Mouse (Mus musculus) small intestine, adult 2 months (tissue): ENCODE results near the gene Nmral1.

ENCODE experiments used
- CTCF ChIP-seq: fragments of 200-500 bp; IDR thresholded peaks from 2 replicates; pipeline ENCODE4 v1.5.1; 2012; ENCODE audit warnings: low read depth, mild to moderate bottlenecking, control low read depth, inconsistent platforms, low read length, moderate library complexity, mixed read lengths; ENCODE audit not compliant: insufficient replicate concordance, insufficient read length; ENCODE audit errors: extremely low read depth
- POLR2A ChIP-seq: fragments of 200-500 bp; IDR thresholded peaks from 2 replicates; pipeline ENCODE4 v1.6.1; 2012; ENCODE audit warnings: low read depth, mild to moderate bottlenecking, control low read depth, inconsistent platforms, low read length, moderate library complexity

DNA sequence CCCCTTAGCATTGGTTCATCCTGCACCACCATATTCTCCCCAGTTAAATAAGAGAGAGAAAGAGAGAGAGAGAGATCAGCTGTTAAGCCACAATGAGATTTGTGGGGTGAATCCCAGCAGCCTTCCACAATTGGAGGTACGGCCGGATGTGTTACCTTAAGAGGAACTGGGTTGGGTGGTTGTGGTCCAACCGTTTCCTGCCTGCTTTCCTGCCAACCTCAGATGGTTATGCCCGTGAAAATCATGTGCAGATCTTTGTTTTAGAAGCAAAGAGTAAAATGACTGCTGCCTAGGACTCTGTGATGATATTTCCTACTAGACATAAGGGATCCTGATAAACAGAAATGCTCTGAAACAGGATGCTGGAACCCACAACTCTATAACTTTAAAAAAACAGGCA is 45.1 kb downstream of the Nmral1 start:
- TF ChIP-seq CTCF, result no peak
- TF ChIP-seq POLR2A, result no peak
